Mouse (Mus musculus) 3134 (cell line): ENCODE measurements around the gene Esp34.

Source experiments
- DNase-seq: peaks from one replicate; pipeline ENCODE4 v3.0.0-alpha.2; 2011; ENCODE audit warnings: low spot score; ENCODE audit not compliant: insufficient read length; ENCODE audit errors: extremely low read depth

Esp34 gene

DNA sequence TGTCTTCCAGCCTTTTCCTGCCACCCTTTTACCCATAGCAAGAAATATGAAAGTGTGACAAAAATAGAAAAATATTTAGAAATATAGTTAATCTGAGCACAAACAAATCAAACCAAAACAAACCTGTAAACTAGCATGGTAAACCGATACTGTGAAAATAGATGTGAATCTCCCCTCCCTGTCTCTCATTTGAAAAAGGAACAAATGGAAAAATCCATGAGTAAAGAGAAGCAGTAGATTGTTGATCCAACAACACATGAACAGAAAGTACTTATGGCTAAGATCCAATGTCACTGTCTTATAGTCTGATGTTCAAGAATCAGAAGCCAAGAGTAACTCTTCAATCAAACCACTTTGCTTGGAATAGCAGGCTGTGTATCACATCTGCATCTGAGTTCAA, at the start of gene Esp34:
Esp34 (plus strand) TSS at position 301 of the 400 bp plus-strand sequence.
- DNase-seq = no peak

DNA sequence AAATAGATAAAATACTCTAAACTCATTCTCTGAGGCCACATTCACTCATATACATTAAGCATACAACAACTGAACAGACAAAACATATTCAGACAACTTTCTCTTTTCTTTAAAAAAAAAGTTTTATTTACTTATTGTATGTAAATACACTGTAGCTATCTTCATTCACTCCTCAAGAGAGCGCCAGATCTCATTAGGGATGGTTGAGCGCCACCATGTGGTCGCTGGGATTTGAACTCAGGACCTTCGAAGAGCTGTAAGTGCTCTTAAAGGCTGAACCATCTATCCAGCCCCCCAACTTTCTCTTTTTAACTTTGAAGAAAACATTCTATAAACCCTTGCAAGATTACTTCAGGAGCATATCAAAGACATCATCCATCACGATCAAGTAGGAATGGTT, 8.5 kb downstream of the Esp34 start:
- DNase-seq = no peak
